Mouse (Mus musculus): ENCODE measurements around the gene 4932414N04Rik. TPM values are rescaled to one million over a fixed set of nuclear protein-coding genes. Genes with fewer than 3 reads are reported as not detected.

4932414N04Rik gene
- polyA plus RNA-seq, 1 experiment from 2014 or later, result not detected

DNA sequence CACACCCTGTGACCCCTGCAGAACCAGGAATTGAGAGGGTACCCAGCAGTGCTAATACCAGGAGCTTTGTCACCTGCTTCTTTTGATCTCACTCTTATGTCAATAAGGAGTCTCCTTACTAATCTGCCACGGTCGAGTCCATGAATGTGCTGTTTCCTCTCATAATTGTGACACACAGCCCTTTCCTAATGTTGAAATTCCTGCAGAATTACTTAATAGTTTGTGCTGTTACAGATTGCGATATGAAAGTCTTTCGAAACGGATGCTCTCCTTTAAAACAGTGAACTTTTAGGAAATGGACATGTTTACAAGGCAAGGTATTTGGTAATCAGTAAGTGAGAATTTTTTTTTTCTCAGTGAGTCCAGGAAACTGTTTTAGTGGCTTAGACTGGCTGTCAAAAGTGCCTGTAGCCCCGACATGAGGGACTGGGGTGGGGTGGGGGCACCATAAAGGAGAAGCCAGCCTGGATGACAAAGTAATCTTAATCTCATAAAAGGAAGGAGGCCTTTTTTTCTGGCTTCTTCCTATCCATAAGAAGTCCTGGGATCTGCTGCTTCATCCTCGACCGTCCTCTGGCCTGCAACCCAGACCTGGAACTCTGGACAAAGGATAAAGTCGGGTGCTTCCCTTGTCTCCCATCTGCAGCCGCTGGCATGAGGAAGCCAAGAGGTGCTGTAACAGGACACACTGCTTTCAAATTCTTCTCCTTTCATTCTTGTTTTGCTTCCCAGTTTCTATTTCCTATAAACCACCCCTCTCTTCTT, 139.9 kb downstream of the 4932414N04Rik start:
- Histone ChIP-seq H3K9me3 (replicated peaks; ENCODE audit: control insufficient read depth, low read length) (no peaks in the 10 kb centered on the region), H3K27me3 (ENCODE audit: control insufficient read depth, insufficient read depth, low read length) (no peaks in the 10 kb centered on the region), H3K4me2 (no peak overlapping the region), H3K27ac (ENCODE audit: low read depth, low read length) (no peak overlapping the region), H3K4me3 (ENCODE audit: low read depth, low read length) (no peak overlapping the region), H3K9ac (ENCODE audit: low read depth, low read length) (no peak overlapping the region), H3K36me3 (ENCODE audit: control insufficient read depth, insufficient read depth, low read length) (no peaks in the 10 kb centered on the region), H3K4me1 (ENCODE audit: control insufficient read depth, insufficient read depth, low read length) (no peaks in the 10 kb centered on the region)
- ATAC-seq (replicated peaks; ENCODE audit: insufficient number of reproducible peaks, low FRiP score, low TSS enrichment), result no peak
- 69% methylated on average over 10 of the region's 10 CpGs for WGBS (ENCODE audit: insufficient replicate concordance)

- H3K36me3 ChIP-seq (ENCODE audit: control insufficient read depth, insufficient read depth, low read length), result no peaks in the 10 kb centered on the region
- H3K4me2 ChIP-seq, result no peak overlapping the region
- no peaks in the 10 kb centered on the region for H3K27me3 ChIP-seq (ENCODE audit: control insufficient read depth, insufficient read depth, low read length)
- no peak overlapping the region for H3K4me3 ChIP-seq (ENCODE audit: low read depth, low read length)
- H3K9ac ChIP-seq (ENCODE audit: low read depth, low read length), result no peak overlapping the region
- H3K4me1 ChIP-seq (ENCODE audit: control insufficient read depth, insufficient read depth, low read length), result no peaks in the 10 kb centered on the region
- 75% methylated on average over 4 of the region's 4 CpGs for WGBS (ENCODE audit: insufficient replicate concordance)
- no peaks in the 10 kb centered on the region for H3K9me3 ChIP-seq (replicated peaks; ENCODE audit: control insufficient read depth, low read length)
- ATAC-seq (replicated peaks; ENCODE audit: insufficient number of reproducible peaks, low FRiP score, low TSS enrichment), result no peak
- no peak overlapping the region for H3K27ac ChIP-seq (ENCODE audit: low read depth, low read length)
Observed at GRCm38 (mm10) chr2:68797106-68797505, 140.8 kb downstream of the 4932414N04Rik start.

Other genes starting within 250 kb of the 4932414N04Rik start
- 58.3 and 66.5 TPM in 2 replicates for gene Stk39, start 184.2 kb upstream of the 4932414N04Rik start, polyA plus RNA-seq (2014; fragmentation: Nextera tagmentation; extraction: Ambion mirVana)
- not detected in 2 replicates for gene 4933409G03Rik, start 74.1 kb upstream of the 4932414N04Rik start, polyA plus RNA-seq (2014; fragmentation: Nextera tagmentation; extraction: Ambion mirVana)
- gene Cers6, start 205.0 kb downstream of the 4932414N04Rik start, polyA plus RNA-seq (2014; fragmentation: Nextera tagmentation; extraction: Ambion mirVana), result 31.6 and 32.8 TPM in 2 replicates